Mouse (Mus musculus): ENCODE measurements around the gene Tgfb1i1.

DNA sequence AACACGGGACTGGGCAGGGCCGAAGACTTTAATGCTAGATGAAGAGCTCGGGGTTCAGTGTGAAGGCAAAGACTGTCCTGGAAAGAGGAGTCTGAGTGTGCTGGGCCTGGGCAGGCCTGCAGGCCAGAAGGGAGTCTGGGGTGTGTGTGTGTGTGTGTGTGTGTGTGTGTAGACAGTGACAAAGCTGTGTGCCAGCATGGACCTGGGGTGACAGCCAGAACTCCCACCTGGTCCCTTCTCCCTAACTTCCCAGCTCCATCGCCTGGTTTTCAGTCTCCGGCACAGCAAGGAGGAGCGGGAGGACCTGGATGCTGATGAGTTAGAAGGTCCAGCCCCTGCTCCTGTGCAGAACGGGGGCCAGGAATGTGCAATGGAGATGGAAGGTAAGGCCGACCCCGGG is 24.9 kb downstream of the Tgfb1i1 start:
- TF ChIP-seq CTCF (IDR thresholded peaks at IDR 0.05; ENCODE audit: extremely low read depth, insufficient read depth, low read length) (no peak), POLR2A (IDR thresholded peaks at IDR 0.05; ENCODE audit: extremely low read depth, insufficient read depth, low read length) (no peak)

Measured in cortical plate, adult 2 months (tissue).